Mouse (Mus musculus): Measurements from ENCODE around the gene Sfxn5. TPM values are rescaled to one million over a fixed set of nuclear protein-coding genes. Genes with fewer than 3 reads are reported as not detected.

The Sfxn5 gene
- total RNA-seq, 4 experiments from 2014 or later, result 177 to 201 (median 188) TPM

DNA sequence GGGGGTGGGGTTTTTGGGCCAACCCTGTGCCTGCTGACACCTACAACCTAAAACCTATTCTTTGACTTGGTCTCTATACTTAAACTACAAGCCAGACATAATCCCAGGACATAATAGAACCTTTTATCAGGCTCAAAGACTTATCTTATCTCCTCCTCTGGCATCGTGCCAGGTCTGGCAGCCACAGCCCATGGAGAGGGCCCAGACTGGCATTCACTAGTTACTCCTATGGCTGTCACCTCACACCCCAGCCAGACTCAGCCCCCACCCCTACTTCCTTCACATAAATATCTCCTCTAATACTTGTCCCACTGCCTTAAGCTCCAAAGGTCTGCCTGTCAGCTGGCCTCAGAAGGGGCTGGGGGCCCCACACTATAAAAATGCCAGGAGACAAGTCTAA lies 33.2 kb upstream of the Sfxn5 start:
- no peak for DNase-seq (ENCODE audit: low spot score in 2 of 2)

DNA sequence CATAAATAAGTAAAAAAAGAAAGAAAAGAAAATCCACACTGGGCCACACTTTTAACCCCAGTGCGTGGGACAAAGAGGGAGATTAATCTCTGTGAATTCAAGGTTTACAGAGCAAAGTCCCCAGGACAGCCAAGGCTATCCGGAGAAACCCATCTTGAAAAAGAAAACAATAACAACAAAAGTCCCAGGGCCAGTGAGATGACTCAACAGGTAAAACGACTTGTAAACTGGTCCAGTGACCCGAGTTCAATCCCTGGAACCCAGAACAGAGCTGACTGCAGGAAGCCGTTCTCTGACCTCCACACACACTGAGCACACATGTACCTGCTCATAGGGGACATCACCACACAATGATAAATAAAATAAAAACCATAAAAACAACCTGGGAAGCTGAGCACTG lies 31.2 kb upstream of the Sfxn5 start:
- DNase-seq (ENCODE audit: low spot score in 2 of 2), result no peak

GRCm38 (mm10) chr6:85363906-85364260 lies 30.7 kb upstream of the Sfxn5 start:
- no peak for DNase-seq (ENCODE audit: low spot score in 2 of 2)

DNA sequence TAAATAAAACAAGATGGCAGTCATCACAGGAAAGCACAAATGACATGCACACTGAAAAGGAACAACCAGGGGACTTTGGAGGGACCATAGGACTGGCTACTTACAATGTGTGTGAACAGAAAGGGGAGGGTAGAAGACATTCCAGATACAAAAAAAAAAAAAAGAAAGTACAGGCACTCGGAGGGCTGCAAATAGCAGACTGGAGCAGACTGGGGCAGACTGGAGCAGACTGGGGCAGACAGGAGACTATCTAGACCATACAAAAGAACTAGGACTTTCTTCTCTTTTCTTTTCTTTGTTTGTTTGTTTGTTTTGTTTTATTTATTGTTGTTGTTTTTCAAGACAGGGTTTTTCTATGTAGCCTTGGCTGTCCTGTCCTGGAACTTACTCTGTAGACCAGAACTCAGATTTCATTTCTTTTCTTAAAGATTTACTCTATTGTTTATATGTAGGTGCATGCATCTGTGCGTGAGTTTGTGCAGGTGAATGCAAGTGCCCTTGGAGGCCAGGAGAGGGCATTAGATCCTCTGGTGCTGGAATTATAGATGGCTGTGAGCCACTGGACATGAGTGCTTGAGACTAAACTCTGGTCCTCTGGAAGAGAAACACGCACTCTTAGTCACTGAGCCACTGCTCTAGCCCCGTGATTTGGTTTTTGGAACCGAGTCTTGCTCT lies 30.1 kb upstream of the Sfxn5 start:
- DNase-seq (ENCODE audit: low spot score in 2 of 2), result no peak

- no peak for DNase-seq (ENCODE audit: low spot score in 2 of 2)
Observed at GRCm38 (mm10) chr6:85362610-85363009, 29.4 kb upstream of the Sfxn5 start.

GRCm38 (mm10) chr6:85360311-85360710 lies 27.1 kb upstream of the Sfxn5 start:
- DNase-seq (ENCODE audit: low spot score in 2 of 2), result no peak

DNA sequence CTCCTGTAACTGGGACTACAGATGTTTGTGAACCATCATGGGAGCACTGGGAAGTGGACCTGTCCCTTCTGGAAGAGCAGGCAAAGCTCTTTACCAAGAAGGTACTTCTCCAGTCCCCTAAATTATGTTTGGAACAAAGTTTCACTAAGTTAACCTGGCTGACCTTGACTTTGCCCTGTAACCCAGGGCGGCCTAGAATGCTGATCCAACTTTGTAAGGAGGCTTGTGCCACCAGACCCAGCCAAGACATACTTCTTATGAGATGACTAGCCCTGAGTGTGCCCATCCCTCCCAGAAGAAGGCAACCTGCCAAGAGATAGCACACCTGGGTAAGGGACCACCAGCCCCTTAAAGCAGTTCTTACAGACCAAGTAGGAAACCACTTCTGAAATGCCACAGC lies 25.7 kb upstream of the Sfxn5 start:
- DNase-seq (ENCODE audit: low spot score in 2 of 2), result no peak

- no peak for DNase-seq (ENCODE audit: low spot score in 2 of 2)
Observed at GRCm38 (mm10) chr6:85356682-85357465, 23.7 kb upstream of the Sfxn5 start.

DNA sequence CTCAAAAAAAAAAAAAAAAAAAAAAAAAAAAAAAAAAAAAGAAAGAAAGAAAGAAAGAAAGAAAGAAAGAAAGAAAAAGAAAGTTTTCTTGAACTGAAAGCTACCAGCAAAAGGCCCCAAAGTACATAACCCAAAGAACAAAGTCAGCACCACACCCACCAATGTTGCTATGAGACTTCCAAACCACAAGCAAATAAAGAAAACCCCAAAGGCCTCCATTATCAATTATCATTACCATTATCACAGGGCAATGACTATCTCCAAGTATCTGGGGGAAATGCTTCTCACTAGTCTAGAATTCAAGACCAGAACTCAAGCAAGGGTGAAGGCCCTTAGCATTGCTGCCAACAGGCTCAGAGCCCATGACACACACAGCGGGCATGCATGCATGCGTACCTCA lies 22.5 kb upstream of the Sfxn5 start:
- DNase-seq (ENCODE audit: low spot score in 2 of 2), result no peak

DNA sequence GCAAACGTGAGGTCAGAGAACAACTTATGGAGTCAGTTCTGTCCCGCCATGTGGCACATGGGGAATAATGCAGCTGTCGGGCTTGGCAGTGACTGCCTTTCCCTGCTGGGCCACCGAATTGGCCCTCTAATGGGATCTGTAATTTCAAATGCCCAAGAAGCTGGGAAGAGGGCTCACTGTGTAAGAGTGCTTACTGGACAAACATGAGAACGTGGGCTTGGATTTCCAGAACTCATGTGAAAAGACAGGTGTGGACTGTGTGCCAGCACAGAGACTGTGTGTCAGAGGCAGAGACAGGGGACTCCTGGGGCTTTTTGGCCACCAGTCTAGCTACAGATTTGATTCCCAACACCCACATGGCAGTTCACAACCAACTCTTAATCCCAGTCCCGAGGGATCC lies 21.5 kb upstream of the Sfxn5 start:
- no peak for DNase-seq (ENCODE audit: low spot score in 2 of 2)

- DNase-seq (ENCODE audit: low spot score in 2 of 2), result no peak
Observed at GRCm38 (mm10) chr6:85353706-85354105, 20.5 kb upstream of the Sfxn5 start.

DNA sequence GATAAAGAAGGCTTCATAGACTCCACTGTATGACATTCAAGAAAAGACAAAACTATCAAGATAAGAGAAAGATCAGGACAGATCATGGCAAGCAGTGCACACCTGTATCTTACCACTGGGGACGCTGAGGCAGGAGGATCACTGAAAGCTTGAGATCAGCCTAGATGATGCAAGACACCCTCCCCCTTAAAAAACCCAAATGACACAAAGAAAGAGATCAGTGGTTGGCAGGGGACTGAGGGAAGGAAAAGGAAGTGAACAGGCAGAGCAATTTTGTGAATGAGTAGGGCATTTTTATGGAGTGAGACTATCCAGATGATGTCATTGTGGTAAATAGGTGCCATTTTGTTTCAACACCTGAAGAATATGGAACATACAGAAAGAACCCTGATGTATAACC lies 16.9 kb upstream of the Sfxn5 start:
- DNase-seq (ENCODE audit: low spot score in 2 of 2), result no peak

DNA sequence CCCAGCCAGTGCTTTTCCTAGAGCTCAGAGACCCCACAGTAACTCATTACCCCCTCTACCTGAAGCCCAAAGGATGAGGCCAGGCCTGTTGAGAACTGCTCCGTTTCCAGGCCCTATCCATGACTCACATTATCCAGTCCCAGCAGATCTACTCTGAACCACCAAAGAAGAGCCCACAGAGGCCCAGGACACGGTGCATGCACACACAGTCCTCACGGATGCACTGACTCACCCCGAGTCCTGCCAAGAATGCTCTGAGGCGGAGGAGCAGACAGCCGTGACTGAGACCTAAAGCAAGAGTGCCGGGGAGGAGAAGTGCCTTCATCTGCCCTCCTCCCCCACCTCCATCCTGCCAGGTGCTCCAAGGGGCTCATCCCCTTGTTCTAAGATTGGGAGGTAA lies 16.0 kb upstream of the Sfxn5 start:
- DNase-seq (ENCODE audit: low spot score in 2 of 2), result peak in 1 of 2 experiments; percentile 81

GRCm38 (mm10) chr6:85348133-85348532 lies 14.9 kb upstream of the Sfxn5 start:
- no peak for DNase-seq (ENCODE audit: low spot score in 2 of 2)

DNA sequence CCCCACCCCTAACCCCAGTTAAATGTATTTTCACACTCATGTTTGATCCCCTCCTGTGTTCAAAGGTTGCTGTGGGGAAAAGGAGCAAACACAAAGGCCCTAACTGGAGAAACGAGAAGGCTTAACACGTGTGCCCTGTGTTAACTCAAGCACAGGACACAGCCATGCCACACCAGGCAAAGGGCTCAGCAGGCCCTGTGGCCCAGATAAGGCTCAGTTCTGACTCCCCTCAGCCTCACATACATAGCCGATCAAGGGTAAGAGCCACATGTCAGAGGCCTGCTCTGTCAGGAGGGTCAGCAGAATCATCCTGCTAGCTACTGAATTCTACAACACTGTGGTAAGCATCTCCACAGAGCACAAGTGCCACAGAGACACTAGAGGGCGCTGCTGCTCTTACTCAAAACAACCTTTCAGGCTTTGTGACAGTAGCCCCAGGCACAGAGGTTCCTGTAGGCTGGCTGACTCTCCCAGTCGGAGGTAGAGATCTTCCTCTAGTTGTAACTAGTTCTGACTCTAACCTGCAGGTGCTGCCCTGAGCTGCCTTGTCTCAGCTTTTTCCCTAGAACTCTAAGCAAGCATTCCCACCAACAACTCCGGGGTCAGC lies 12.9 kb upstream of the Sfxn5 start:
- DNase-seq (ENCODE audit: low spot score in 2 of 2), result peak; percentile 55 to 79

- no peak for DNase-seq (ENCODE audit: low spot score in 2 of 2)
Observed at GRCm38 (mm10) chr6:85344929-85345328, 11.7 kb upstream of the Sfxn5 start.

GRCm38 (mm10) chr6:85343027-85343426 lies 9.8 kb upstream of the Sfxn5 start:
- no peak for DNase-seq (ENCODE audit: low spot score in 2 of 2)

- no peak for DNase-seq (ENCODE audit: low spot score in 2 of 2)
Observed at GRCm38 (mm10) chr6:85341814-85342501, 8.7 kb upstream of the Sfxn5 start.

GRCm38 (mm10) chr6:85340184-85340583 lies 7.0 kb upstream of the Sfxn5 start:
- DNase-seq (ENCODE audit: low spot score in 2 of 2), result no peak

DNA sequence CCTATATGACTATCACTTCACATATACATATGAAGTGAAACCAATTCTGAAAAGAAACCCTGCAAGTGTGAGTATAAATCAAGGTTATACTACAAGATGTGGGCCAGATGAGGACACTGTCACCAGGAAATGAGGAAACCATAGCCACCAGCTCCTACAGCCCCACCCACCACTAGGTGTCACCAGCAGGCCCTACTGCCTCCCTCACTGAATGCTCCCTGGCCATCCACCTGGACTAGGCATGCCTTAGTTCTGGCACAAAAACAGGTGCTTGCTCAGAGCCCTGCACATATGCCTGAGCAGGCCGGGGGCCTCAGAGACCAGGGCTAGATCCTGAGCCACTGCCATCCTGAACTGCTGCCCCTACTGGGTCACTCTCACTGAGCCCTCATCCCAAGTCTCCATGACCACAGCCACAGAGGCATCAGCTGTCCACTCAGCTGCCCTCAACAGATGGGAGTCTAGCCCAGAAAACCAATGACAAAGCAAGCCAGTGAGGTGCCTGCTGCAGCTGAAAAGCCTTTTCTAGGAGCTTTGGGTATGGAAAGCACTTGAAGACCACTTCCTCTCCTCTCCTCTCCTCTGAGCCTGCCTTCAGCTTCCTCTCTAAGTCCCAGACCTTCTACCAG lies 6.2 kb upstream of the Sfxn5 start:
- DNase-seq (ENCODE audit: low spot score in 2 of 2), result no peak

DNA sequence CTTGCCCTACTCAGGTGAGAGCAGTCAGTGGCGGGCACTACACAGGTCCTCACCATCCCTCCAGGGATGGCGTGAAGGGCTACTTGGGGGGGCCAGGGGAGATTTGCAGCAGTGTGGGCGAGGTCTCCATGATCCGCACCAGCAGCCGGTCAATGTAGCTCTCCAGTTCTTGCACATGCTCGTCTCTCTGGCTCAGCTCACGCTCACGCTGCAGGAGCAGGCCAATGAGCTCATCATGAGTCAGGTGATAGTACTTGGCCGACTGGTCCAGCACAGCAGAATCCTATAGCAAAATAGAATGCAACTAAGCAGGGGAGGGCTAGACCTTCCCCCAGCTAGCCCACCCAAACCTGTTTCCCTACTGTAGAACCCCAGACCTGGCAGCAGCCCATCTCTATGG lies 3.7 kb upstream of the Sfxn5 start:
- DNase-seq (ENCODE audit: low spot score in 2 of 2), result peak in 1 of 2 experiments; percentile 79

GRCm38 (mm10) chr6:85335352-85335751 lies 2.1 kb upstream of the Sfxn5 start:
- no peak for DNase-seq (ENCODE audit: low spot score in 2 of 2)

Data from left cerebral cortex, adult 8-10 months (tissue).